Mouse (Mus musculus) myocyte (in vitro differentiated cells): ENCODE measurements around the gene Swap70. TPM values are rescaled to one million over a fixed set of nuclear protein-coding genes. Genes with fewer than 3 reads are reported as not detected.
A peak's percentile ranks its signal among the peaks of the same experiment; 100 is the strongest.

Source experiments
- H3K27me3 ChIP-seq: one replicate; pipeline ENCODE4 v1.6.1; 2011; ENCODE audit not compliant: control insufficient read depth, insufficient read depth, insufficient read length
- H3K36me3 ChIP-seq: one replicate; pipeline ENCODE4 v1.6.1; 2011; ENCODE audit not compliant: control insufficient read depth, insufficient read depth
- H3K4me2 ChIP-seq: one replicate; pipeline ENCODE4 v1.6.1; 2011; ENCODE audit warnings: low read depth, control low read depth
- H3K4me3 ChIP-seq: one replicate; pipeline ENCODE4 v1.5.1; 2011; ENCODE audit warnings: mild to moderate bottlenecking, control low read depth, moderate library complexity
- H3K79me2 ChIP-seq: one replicate; pipeline ENCODE4 v1.6.1; 2011; ENCODE audit not compliant: control insufficient read depth, insufficient read depth
- H3ac ChIP-seq: one replicate; pipeline ENCODE4 v1.6.1; 2011; ENCODE audit not compliant: control insufficient read depth, insufficient read length
- CEBPB ChIP-seq: IDR thresholded peaks from 2 replicates; pipeline ENCODE4 v1.6.1; 2011; ENCODE audit warnings: mild to moderate bottlenecking, moderate library complexity; ENCODE audit not compliant: poor library complexity, insufficient read depth, severe bottlenecking
- E2F4 ChIP-seq: IDR thresholded peaks from one replicate; pipeline ENCODE4 v1.6.1; 2011; ENCODE audit warnings: mild to moderate bottlenecking, control low read depth, moderate library complexity; ENCODE audit not compliant: insufficient read depth
- MAX ChIP-seq: IDR thresholded peaks from one replicate; pipeline ENCODE4 v1.6.1; 2011; ENCODE audit warnings: low read depth, mild to moderate bottlenecking, control low read depth
- MYOD1 ChIP-seq, 3 experiments: IDR thresholded peaks; one replicate each; pipeline ENCODE4 v1.6.1; 2011; ENCODE audit warnings: control low read depth in 2 of 3, low read depth in 2 of 3, mild to moderate bottlenecking in 2 of 3, moderate library complexity in 1 of 3; ENCODE audit not compliant: insufficient read length in 2 of 3, control insufficient read depth in 1 of 3
- MYOG ChIP-seq, 3 experiments: IDR thresholded peaks; one replicate each; pipeline ENCODE4 v1.6.1; 2011; ENCODE audit warnings: control low read depth in 2 of 3, low read depth in 2 of 3, mild to moderate bottlenecking in 2 of 3; ENCODE audit not compliant: insufficient read length in 2 of 3, control insufficient read depth in 1 of 3, insufficient read depth in 1 of 3
- POLR2A ChIP-seq: IDR thresholded peaks from one replicate; pipeline ENCODE4 v1.6.1; 2011; ENCODE audit warnings: low read depth, mild to moderate bottlenecking, control low read depth, moderate library complexity; ENCODE audit not compliant: insufficient read length
- POLR2AphosphoS2 ChIP-seq: IDR thresholded peaks from one replicate; pipeline ENCODE4 v1.6.1; 2011; ENCODE audit warnings: low read depth, control low read depth; ENCODE audit not compliant: insufficient read length
- REST ChIP-seq: IDR thresholded peaks from one replicate; pipeline ENCODE4 v1.6.1; 2011; ENCODE audit warnings: mild to moderate bottlenecking, control low read depth, moderate library complexity; ENCODE audit not compliant: insufficient read depth, insufficient read length
- SRF ChIP-seq: IDR thresholded peaks from one replicate; pipeline ENCODE4 v1.6.1; 2011; ENCODE audit warnings: low read depth; ENCODE audit not compliant: control insufficient read depth, insufficient read length
- TCF12 ChIP-seq: IDR thresholded peaks from one replicate; pipeline ENCODE4 v1.6.1; 2011; ENCODE audit warnings: mild to moderate bottlenecking, control low read depth; ENCODE audit not compliant: poor library complexity, insufficient read depth, severe bottlenecking
- TCF3 ChIP-seq: IDR thresholded peaks from one replicate; pipeline ENCODE4 v1.6.1; 2011; ENCODE audit warnings: low read depth, control low read depth; ENCODE audit not compliant: insufficient read length
- USF1 ChIP-seq: IDR thresholded peaks from one replicate; pipeline ENCODE4 v1.6.1; 2011; ENCODE audit warnings: low read depth, mild to moderate bottlenecking, control low read depth, moderate library complexity
- polyA plus RNA-seq: library from polyadenylated mRNA; unstranded; fragments of >200 nt; fragmentation: generic; extraction: Trizol; gene quantifications from one replicate; pipeline ENCODE4 v1.2.1, GENCODE M21; 2012; ENCODE audit warnings: missing spikeins

Gene Swap70
- polyA plus RNA-seq, 1 experiment = 11.4 TPM

- Histone ChIP-seq H3K4me3 (no peak overlapping the region), H3ac (no peak overlapping the region), H3K79me2 (no peaks in the 10 kb centered on the region), H3K27me3 (no peaks in the 10 kb centered on the region), H3K4me2 (peak overlapping the region; percentile 45), H3K36me3 (no peaks in the 10 kb centered on the region)
- TF ChIP-seq MYOD1 (IDR thresholded peaks at IDR 0.05; ENCODE audit: control insufficient read depth in 1 of 3, insufficient read length in 2 of 3, low read depth in 2 of 3) (no peak), CEBPB (no peak), TCF3 (no peak), TCF12 (no peak), E2F4 (no peak), USF1 (no peak), POLR2A (no peak), POLR2AphosphoS2 (no peak), REST (no peak), MAX (no peak)
Measured at GRCm38 (mm10) chr7:110189951-110190350, 31.6 kb upstream of the Swap70 start.

GRCm38 (mm10) chr7:110193186-110193585 is 28.3 kb upstream of the Swap70 start:
- no peaks in the 10 kb centered on the region for H3K79me2 ChIP-seq
- no peak overlapping the region for H3K4me2 ChIP-seq
- no peak overlapping the region for H3K4me3 ChIP-seq
- H3ac ChIP-seq = no peak overlapping the region
- TF ChIP-seq E2F4 (no peak), USF1 (no peak), SRF (no peak), TCF3 (no peak), TCF12 (no peak), MAX (no peak), POLR2A (no peak), REST (no peak), POLR2AphosphoS2 (no peak), CEBPB (no peak), MYOD1 (IDR thresholded peaks at IDR 0.05; ENCODE audit: control insufficient read depth in 1 of 3, insufficient read length in 2 of 3, low read depth in 2 of 3) (no peak), MYOG (IDR thresholded peaks at IDR 0.05; ENCODE audit: control insufficient read depth in 1 of 3, insufficient read depth in 1 of 3, insufficient read length in 2 of 3, low read depth in 2 of 3) (no peak)
- H3K36me3 ChIP-seq = no peaks in the 10 kb centered on the region
- H3K27me3 ChIP-seq = no peaks in the 10 kb centered on the region

DNA sequence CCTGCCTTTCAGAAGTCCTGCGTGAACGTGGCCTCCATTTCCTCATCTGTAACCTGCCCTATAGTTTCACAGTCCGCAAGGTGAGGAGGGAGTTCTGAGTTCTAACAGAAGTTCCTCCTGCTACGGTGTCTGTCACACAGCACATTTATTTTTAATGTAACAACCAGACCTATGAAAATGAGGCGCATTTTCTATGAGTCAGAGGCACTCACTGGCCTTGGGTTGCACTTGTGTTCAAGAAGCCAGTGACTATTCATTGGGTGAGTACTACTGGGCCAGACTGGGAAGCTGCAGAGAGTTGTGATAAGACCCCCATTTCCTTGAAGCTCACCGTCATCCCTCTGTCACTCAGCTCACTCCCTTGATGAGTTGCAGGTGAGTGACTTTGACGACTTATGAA is 24.3 kb upstream of the Swap70 start:
- no peak overlapping the region for H3ac ChIP-seq
- H3K36me3 ChIP-seq = no peaks in the 10 kb centered on the region
- no peaks in the 10 kb centered on the region for H3K27me3 ChIP-seq
- TF ChIP-seq REST (no peak), POLR2A (no peak), CEBPB (no peak), E2F4 (no peak), MAX (no peak), MYOG (IDR thresholded peaks at IDR 0.05; ENCODE audit: control insufficient read depth in 1 of 3, insufficient read depth in 1 of 3, insufficient read length in 2 of 3, low read depth in 2 of 3) (no peak), SRF (no peak), USF1 (no peak), MYOD1 (IDR thresholded peaks at IDR 0.05; ENCODE audit: control insufficient read depth in 1 of 3, insufficient read length in 2 of 3, low read depth in 2 of 3) (no peak)
- no peak overlapping the region for H3K4me3 ChIP-seq
- H3K4me2 ChIP-seq = no peak overlapping the region
- no peaks in the 10 kb centered on the region for H3K79me2 ChIP-seq

GRCm38 (mm10) chr7:110201933-110202332 is 19.6 kb upstream of the Swap70 start:
- Histone ChIP-seq H3K36me3 (no peaks in the 10 kb centered on the region), H3K4me2 (no peak overlapping the region), H3K27me3 (no peaks in the 10 kb centered on the region), H3ac (no peak overlapping the region), H3K79me2 (no peaks in the 10 kb centered on the region), H3K4me3 (no peak overlapping the region)
- TF ChIP-seq MYOG (IDR thresholded peaks at IDR 0.05; ENCODE audit: control insufficient read depth in 1 of 3, insufficient read depth in 1 of 3, insufficient read length in 2 of 3, low read depth in 2 of 3) (no peak), POLR2AphosphoS2 (no peak), REST (no peak), TCF3 (no peak), E2F4 (no peak), SRF (no peak), TCF12 (no peak), POLR2A (no peak), USF1 (no peak), MAX (no peak), MYOD1 (IDR thresholded peaks at IDR 0.05; ENCODE audit: control insufficient read depth in 1 of 3, insufficient read length in 2 of 3, low read depth in 2 of 3) (no peak)

DNA sequence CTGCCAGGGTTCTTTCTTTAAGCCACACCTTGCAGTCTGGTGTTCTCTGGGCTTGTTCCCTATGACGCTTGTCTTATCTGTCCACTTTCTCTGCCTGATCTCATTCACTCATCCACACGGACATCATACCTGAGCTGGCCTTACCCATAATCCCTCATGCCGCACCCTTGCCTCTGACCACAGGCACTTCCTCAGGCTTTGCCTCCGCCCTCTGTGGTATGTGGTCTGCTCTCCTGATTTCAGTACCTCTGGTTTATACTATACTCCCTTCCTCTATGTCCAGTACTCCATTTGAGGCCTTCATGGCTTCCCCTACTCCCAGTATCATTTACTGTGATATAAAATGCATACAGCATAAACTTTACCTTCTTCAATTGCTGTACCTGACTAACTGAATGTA is 17.3 kb upstream of the Swap70 start:
- no peaks in the 10 kb centered on the region for H3K27me3 ChIP-seq
- no peak overlapping the region for H3ac ChIP-seq
- no peak overlapping the region for H3K4me2 ChIP-seq
- no peaks in the 10 kb centered on the region for H3K36me3 ChIP-seq
- TF ChIP-seq TCF3 (no peak), MYOG (IDR thresholded peaks at IDR 0.05; ENCODE audit: control insufficient read depth in 1 of 3, insufficient read depth in 1 of 3, insufficient read length in 2 of 3, low read depth in 2 of 3) (no peak), SRF (no peak), CEBPB (no peak), TCF12 (no peak), MAX (no peak), E2F4 (no peak), MYOD1 (IDR thresholded peaks at IDR 0.05; ENCODE audit: control insufficient read depth in 1 of 3, insufficient read length in 2 of 3, low read depth in 2 of 3) (no peak), POLR2AphosphoS2 (no peak), USF1 (no peak), POLR2A (no peak), REST (no peak)
- no peaks in the 10 kb centered on the region for H3K79me2 ChIP-seq
- H3K4me3 ChIP-seq = no peak overlapping the region
